Mouse (Mus musculus) frontal cortex, postnatal 36 days (tissue): ENCODE data around the gene Cd300lg.

Source experiments
- DNase-seq, 2 experiments: peaks; one replicate each; pipeline ENCODE4 v3.0.0; 2022; ENCODE audit warnings: low spot score in 2 of 2

The Cd300lg gene

DNA sequence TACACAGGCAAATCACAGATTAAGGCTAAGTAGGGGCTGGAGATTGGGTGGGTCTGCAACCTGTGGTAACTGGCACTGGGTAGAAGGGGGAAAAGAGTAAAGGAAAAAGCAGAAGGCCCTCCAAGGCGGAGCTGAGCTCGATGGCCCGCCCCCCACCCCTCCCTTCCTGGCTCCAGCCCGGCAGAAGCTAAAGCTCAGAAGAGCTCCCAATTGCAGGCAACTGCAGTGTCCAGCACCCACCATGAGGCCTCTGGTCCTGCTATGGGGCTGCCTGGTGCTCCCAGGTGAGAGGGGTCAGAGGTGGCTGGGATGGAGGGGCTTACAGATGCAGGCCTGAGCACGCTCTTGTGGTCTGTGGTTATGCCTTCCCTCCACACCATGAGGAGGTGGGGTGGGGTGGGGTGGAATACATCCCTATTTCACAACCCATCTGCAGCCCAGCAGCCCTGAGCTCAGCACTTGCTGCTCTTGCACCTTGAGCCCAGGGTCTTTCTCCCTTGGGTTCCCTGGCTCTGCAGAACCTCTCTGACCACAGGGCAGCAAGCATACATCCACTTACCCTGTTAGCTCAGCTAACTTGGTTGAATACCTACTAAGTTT, at the start of gene Cd300lg:
Gene Cd300lg, plus strand, starts transcription at position 160 of the 600 bp plus-strand sequence.
- no peak for DNase-seq

DNA sequence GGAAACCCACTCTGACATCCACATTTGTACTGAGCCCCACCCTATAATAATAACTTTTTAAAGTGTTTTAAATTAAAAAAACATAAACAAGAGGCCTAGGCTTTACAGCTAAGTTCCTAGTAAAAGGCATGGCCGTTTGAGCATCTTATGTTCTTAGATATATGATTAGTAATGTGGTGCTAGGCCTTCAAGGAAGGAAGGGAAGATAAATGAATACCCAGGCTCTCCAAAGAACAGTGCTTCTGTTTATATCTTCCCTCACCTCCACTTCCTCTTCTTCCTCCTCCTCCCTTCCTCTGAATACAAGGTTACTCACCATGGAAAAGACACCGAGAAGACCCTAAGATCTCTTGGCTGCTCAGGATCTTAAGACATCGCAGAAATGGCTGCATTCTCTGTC, 49.5 kb upstream of the Cd300lg start:
- no peak for DNase-seq

GRCm38 (mm10) chr11:101992411-101992810, 48.9 kb upstream of the Cd300lg start:
- DNase-seq: peak; percentile 63 to 78

DNA sequence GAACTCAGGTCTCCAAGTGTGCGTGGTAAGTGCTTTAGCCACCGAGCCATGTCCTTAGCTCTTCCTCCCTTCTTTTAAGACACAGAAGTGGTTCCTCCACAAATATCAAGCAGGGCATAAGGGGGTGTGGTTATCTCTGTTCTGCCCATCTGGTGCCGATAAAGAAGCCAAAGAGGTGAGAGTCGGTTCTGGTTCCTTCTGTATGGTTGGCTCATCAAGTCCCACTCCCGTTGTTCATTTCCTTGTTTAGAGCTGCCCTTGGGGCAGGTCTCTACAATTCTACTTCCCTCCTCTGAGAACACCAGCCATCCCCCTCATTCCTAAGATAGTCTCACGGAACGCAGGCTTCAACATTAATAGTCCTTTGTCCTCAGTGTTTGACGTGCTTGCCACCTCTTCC, 47.2 kb upstream of the Cd300lg start:
- no peak for DNase-seq

DNA sequence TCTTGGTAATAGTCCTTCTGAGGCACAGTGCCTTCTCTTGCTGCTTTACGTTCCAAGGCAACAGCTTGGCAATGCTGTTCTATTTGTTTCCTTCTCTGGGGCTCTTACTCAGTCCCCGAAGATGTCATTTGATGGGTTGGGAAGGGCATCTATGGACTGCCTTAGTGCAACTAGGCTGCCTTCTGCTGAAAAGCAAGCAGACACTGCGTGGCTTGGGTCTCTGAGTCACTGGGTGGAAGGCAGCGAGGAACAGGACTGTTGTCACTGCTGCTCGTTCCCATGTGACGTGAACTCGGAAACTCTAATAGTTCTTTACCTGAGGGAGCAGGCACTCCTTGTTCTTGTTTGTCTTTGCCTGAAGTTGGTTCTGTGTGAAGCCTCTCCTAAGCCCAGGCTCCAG, 45.4 kb upstream of the Cd300lg start:
- DNase-seq: no peak

GRCm38 (mm10) chr11:101998258-101998657, 43.1 kb upstream of the Cd300lg start:
- no peak for DNase-seq

- no peak for DNase-seq
Observed at GRCm38 (mm10) chr11:101999466-101999865, 41.8 kb upstream of the Cd300lg start.

GRCm38 (mm10) chr11:102004251-102004650, 37.1 kb upstream of the Cd300lg start:
- DNase-seq: no peak

DNA sequence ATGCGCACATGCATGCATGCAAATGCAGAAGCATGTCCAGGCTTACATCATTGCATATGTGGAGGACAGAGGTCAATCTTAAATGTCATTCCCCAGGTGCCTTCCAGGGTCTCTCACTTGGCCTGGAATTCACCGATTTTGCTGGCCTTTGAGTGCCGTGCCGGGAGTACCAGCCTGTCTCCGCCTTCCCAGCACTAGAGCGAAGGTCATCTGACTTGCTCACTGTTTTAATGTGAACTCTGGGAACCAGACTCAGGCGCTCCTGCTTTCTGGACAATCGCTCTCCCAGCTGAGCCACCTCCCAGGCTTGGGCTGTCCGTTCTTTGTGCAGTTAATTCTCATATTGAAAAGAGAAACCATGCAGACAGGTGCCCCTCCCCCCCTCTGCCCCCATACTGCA, 35.0 kb upstream of the Cd300lg start:
- DNase-seq: no peak

- DNase-seq: no peak
Observed at GRCm38 (mm10) chr11:102006688-102007087, 34.6 kb upstream of the Cd300lg start.

- DNase-seq: no peak
Observed at GRCm38 (mm10) chr11:102008372-102008771, 32.9 kb upstream of the Cd300lg start.

- DNase-seq: no peak
Observed at GRCm38 (mm10) chr11:102008954-102009637, 32.2 kb upstream of the Cd300lg start.

DNA sequence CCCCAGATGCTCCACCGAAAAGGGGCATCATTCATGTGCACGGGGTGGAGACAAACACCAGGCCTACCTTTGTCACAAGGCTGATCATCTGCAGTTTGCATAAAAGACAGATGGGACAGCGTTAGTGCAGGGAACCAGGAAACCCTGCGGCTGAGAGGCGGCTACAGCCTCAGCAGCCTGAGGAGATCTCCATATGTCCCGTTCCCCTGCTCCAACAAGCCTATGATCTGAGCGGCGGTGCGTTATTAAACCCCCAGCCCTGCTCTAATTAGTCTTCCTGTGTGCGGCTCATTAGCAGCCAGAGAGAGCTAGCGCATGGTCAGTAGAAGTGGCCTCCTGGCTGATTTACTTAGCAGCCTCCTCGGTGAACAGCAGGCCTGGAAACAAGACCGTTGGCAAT, 31.2 kb upstream of the Cd300lg start:
- DNase-seq: no peak

GRCm38 (mm10) chr11:102011510-102011909, 29.8 kb upstream of the Cd300lg start:
- DNase-seq: no peak

- no peak for DNase-seq
Observed at GRCm38 (mm10) chr11:102013201-102013600, 28.1 kb upstream of the Cd300lg start.

- no peak for DNase-seq
Observed at GRCm38 (mm10) chr11:102015472-102015871, 25.8 kb upstream of the Cd300lg start.

DNA sequence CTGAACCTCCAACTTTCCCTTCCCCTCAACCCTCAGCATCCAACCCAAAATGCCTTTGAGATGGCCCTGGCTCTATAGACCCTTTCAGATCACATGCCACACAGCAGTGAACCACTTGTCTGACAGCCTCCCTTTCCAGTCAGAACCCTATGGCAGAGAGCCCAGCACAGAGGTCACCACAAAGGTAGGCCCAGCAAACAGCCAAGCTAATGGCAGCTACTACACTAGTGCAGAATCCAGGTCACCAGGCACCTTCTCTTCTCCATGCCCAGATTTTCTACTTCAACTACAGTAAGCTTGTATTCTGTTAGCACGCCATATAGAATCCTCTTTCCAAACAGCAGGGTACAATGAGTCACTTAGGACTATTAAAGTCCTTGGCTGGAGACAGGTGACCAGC, 25.2 kb upstream of the Cd300lg start:
- DNase-seq: no peak

DNA sequence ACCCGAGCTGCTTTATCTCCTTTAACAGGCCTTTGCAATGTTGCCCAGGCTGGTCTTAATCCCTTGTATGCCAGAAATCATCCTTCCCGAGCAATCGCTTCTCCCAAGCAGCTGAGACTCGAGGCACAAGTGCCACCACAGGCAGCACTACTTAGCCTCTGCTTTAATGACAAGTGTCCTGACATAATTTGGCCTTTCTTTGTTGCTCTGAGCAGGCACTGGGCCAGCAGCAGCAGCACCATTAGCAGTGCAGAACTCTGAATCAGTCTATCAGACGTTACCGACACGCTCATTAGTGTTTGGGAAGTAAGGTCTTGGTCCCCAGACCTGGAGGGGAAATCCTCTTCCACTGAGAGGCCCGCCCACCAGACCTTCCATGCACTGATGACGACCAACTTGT, 21.6 kb upstream of the Cd300lg start:
- no peak for DNase-seq

GRCm38 (mm10) chr11:102021196-102021595, 20.1 kb upstream of the Cd300lg start:
- no peak for DNase-seq

DNA sequence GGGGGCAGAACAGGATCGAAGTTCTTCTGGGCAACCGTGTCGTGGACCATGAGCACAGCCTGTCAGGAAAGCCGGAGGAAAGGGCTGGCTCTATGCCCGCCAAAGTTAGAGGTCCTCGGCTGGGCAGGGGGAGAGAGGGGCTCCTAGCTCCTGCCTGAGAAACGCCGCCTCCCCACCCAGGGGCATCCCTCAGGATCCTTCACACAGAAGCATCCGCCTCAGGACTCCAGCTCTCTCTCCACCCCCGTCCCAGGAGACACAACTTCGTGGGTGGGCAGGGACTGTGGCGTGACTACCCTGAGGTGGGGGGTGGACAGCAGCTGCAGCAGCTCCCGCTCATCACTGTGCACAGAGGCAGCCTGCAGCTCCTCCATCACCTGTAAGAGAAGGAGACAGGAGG, 17.9 kb upstream of the Cd300lg start:
- peak; percentile 58 to 62 for DNase-seq

DNA sequence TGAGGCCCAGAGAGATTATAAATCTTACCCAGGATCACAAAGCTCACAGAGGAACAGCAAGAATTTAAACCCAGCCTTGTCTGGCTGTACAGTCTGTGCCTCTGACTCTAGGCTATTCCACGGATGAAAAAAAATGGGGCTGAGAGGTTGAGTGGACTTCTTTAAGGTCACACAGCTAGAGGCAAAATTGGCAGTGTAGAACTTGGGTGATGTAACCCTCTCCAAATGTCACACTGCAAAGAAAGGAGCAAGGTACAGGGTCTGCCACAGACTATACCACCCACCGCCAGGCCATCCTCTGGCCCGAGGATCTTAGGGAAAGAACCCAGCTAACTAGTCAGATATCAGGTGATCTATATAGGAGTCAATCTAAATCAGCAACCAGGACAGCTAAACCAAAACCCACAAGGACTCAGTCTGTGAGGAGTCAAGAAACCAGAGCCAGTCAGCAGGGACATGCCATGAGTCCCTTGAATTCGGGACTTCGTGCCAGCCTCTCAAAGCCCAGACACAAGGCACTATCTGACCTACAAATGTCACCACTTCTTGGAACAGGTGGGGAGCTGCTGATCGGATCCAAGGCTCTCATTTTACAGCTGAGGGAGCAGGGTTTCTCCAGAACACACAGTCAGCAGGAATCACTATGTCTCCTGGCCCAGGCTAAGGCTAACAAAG, 17.1 kb upstream of the Cd300lg start:
- no peak for DNase-seq

DNA sequence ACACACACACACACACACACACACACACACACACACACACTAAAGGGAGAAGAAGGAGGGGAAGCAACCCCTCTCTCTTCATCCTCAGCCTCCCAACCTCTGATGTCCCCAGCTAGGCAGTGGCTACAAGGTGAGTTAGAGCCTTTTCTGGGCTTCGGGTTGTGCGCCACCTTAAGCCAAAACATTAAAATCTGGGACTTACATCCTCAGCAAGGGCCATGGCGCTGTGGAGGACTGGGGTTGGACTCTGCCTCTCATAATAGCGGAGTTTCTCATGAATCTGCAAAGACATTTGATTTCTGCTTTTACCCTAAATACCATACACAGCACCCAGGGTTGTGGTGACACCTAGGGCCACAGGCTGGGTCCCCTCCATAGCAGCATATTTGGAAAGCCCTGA, 16.4 kb upstream of the Cd300lg start:
- no peak for DNase-seq

DNA sequence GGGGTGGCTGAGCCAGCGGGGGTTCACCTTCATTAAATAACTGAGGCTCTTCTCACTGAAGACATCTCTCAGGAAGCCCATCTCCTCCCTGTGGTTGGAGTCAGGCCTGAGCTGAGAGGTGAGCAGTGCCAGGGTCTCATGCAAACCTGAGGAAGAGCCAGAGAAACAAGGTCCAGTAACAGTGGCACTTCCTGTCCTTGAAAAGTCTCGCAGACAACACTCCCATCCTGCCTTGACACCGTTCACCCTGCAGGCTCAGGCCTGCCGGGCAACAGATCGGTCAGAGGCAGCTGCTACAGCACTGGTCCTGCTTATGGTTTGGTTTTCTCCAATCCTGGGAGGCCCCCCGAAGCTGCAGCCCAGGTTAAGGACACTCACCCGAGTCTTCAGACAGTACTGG, 16.0 kb upstream of the Cd300lg start:
- DNase-seq: no peak
